ENCODE assay signal across 19 mouse cellular contexts in the genomic region with DNA sequence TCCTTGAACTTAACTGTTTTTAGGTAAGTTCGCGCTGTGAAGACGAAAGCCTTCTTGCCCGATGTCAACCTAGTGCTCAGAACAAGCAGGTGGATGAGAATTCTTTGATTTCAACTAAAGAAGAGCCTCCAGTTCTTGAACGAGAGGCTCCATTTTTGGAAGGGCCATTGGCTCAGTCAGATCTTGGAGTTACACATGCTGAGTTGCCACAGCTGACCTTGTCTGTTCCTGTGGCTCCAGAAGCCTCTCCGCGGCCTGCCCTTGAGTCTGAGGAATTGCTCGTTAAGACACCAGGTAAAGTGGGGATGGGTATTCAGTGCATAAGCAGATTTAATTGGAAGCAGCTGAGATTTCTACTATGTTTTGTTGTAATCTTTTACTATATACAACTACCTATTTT.
"Had no signal": no experiment of that assay in that cellular context is flagged by ENCODE, and none has a peak within 500 bp of the region (broad histone marks: within the 10 kb centered on the region; RNA-seq: fewer than 3 reads in every experiment).

No protein-coding gene starts in this region.

- DNase-seq: lung, adult 18-20 months; lung, embryonic 14.5 days; lung, postnatal 10 days; lung, postnatal 4 days; midbrain, embryonic 14.5 days; retina, postnatal 1 day; right cerebral cortex, adult 18-20 months; right cerebral cortex, postnatal 25 days; right cerebral cortex, postnatal 4 days; spleen, adult 18-20 months; thymus, adult 2 months; thymus, postnatal 25 days; thymus, postnatal 4 days had no signal

- H3K4me1 ChIP-seq: midbrain, embryonic 10.5 days; midbrain, embryonic 12.5 days; neural tube, embryonic 13.5 days; neural tube, embryonic 15.5 days had no signal

- H3K9ac ChIP-seq: lung, embryonic 14.5 days; midbrain, embryonic 12.5 days; neural tube, embryonic 13.5 days; neural tube, embryonic 15.5 days had no signal

- H3K4me2 ChIP-seq: lung, embryonic 14.5 days; midbrain, embryonic 12.5 days; neural tube, embryonic 13.5 days; neural tube, embryonic 15.5 days had no signal

- H3K27ac ChIP-seq: midbrain, embryonic 10.5 days; midbrain, embryonic 12.5 days; neural tube, embryonic 13.5 days; neural tube, embryonic 15.5 days had no signal

- ATAC-seq: midbrain, embryonic 16.5 days had no signal

- H3K27me3 ChIP-seq: midbrain, embryonic 12.5 days; neural tube, embryonic 13.5 days; neural tube, embryonic 15.5 days had no signal

- H3K9me3 ChIP-seq: midbrain, embryonic 10.5 days; midbrain, embryonic 12.5 days; neural tube, embryonic 13.5 days; neural tube, embryonic 15.5 days had no signal

- H3K4me3 ChIP-seq: midbrain, embryonic 10.5 days; midbrain, embryonic 12.5 days; myocyte; neural tube, embryonic 13.5 days; neural tube, embryonic 15.5 days had no signal
